Mouse (Mus musculus): ENCODE results near the gene Tub.
A peak's percentile ranks its signal among the peaks of the same experiment; 100 is the strongest.

The Tub gene

DNA sequence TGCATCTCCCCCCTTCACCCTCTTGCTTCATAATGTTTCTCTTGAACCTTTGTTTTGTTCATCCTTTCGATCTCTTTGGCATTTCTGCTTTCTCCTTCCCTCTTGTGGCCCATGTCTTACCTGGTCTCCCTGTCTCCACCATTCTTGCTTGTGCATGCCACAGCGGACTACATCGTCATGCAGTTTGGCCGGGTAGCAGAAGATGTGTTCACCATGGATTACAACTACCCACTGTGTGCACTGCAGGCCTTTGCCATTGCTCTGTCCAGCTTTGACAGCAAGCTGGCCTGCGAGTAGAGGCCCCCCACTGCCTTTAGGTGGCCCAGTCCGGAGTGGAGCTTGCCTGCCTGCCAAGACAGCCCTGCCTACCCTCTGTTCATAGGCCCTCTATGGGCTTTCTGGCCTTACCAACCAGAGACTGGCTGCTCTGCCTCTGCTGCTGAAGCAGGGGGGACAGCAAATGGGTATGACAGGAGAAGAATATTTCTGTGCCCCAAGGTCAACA lies 79.9 kb downstream of the Tub start:
- no peak for DNase-seq (ENCODE audit: low read depth, low spot score)

DNA sequence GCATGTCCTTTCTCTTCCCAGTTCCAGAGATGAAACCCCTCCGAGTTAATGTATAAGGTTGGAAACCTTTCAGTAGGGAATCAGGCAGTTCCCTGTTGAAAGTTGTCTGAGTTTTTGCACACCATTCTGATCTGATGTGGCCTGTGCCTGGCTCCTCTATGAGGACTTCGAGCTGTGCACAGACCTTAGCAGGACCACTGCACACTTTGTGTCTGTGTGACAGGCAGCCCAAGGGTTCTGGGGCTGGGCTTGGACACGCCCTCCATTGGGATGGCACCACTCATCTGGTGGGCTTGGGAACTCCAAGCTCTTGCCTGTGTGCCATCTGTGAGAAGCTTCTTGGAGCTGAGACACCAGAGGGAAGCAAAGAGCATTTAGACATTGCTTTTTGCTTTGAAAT lies 81.2 kb downstream of the Tub start:
- no peak for DNase-seq (ENCODE audit: low read depth, low spot score)

DNA sequence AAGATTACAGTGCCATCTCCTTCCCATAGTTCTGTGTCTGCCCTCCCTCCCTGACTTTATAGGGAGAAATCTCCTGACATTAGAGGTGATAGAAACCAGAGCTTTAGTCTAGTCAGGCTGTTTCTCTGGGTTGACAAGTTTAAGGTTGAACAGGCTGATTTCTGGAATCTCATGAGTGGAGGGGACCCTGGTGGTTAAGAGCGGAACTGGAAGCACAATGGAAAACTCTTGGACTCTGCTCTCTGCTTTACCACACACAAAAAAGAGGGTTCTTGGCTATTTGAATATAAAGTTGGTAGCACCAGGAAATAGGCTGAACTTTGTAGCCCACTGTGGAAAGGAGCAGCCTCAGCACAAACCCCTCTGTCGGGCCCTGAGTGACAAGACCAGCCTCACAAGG lies 81.9 kb downstream of the Tub start:
- DNase-seq (ENCODE audit: low read depth, low spot score) = no peak

DNA sequence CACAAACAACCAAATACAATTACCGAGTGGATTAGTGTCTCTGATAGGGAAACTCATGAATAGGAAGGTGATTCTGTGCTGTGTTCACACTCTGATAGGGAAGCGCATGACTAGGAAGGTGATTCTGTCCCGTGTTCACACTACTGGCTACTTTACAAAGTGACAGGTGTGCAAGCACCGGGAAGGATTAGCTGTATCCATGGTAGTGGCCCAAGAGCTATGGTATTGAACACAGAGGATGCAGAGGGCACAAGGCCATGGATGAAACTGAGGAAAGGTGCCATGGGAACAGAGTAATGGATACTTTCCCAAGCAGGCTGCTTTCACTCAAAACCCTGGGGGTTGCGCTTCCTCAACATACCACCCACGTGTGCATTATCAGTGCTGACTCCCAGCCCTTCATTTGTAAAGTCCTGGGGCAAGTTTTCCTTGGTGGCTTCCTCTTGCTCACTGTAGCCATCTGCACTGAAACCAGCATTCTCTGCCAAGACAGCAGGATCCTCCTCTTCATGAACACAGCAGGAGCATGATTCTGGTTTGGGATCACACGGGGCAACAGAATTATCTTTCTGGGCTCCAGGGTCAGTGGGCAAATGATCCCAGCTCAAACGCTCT lies 88.1 kb downstream of the Tub start:
- no peak for DNase-seq (ENCODE audit: low read depth, low spot score)

DNA sequence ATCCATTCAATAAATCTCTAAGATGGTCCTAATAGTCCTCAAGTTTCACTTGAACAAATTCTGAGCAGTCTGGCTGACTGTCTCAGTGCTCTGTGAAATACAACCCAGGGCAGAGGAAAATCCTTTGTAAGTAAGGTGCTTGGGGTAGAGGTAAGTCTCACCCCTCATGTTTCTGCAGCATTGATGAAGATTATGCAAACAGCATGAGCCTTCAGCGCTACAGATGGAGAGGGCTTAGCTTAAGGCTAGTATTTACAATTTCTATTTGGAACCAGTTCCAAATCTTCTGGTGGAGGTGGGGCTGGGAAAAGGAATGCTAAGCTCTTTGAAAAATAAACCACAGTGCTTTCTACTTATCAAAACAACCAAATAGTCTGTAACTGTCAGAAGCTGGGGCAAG lies 88.8 kb downstream of the Tub start:
- no peak for DNase-seq (ENCODE audit: low read depth, low spot score)

DNA sequence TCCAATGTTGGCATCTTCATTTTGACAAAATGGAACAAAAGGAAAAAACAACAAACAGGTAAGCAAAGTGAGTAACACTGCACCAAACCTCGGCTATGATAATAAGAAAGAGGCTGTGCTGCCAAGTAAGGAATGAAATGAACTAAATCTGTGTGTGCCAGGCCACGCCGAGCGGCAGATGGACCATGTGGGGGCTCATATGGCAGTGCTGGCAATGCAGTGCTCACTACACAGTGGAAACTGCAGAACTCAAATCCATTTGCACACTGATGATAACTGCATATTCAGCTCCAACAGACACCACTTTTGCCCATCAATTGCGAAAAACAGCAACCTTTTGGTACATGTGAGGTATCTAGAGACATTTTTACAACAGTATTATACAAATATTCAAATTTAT lies 89.3 kb downstream of the Tub start:
- no peak for DNase-seq (ENCODE audit: low read depth, low spot score)

DNA sequence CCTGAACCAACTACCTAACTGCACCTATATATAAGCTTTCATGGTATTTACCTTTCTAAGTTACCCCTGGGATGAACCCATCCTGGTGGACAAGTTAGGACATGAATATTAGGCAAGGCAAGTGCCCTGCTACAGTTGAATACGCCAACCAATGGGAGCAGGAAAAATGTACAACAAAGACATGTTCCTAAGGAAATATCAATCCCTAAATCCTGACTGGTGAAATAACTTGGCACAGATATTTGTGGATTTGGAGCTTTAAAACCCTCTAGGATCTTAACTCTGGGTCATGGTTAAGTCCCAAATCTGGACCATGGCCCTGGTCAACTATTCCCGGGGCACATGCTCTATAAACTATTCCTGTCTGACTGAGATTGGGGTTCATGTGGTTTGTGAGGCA lies 95.7 kb downstream of the Tub start:
- DNase-seq (ENCODE audit: low read depth, low spot score) = no peak

DNA sequence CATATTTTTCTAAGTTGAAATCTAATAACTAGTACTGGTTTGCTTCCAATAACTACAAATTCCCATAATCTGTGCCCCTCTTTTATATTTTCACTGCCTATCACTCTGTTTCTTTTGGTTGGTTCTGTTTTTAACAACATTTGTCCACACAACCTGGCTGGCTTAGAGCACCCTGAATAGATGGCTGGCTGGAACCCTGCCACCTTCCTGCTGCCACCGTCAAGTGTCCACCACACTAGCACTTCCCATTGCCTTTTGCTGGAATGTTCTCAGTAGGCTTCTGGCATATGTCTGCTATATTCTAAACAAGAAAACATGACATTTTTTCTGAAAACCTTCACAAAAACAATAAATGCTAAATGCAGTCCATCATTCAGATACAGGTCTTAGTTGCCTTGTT lies 100.7 kb downstream of the Tub start:
- DNase-seq (ENCODE audit: low read depth, low spot score) = no peak

DNA sequence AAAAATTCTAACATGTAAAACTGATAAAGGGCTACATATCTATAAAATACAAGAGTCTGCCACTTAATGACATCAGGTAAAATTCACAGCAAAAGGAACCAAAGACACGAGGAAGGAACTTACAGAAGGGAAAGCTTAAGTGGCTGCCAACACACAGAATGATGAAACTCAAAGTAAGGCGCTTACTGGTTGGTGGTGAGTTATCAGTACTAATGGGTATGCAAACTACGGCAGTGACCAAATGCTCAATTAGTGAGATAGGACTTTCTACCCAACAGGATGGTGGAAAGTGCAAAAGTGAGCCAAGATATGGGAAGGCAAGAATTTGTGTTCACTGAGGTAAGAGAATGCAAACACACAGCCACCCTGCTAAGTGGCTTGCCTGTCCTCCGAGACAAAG lies 109.4 kb downstream of the Tub start:
- DNase-seq (ENCODE audit: low read depth, low spot score) = no peak

DNA sequence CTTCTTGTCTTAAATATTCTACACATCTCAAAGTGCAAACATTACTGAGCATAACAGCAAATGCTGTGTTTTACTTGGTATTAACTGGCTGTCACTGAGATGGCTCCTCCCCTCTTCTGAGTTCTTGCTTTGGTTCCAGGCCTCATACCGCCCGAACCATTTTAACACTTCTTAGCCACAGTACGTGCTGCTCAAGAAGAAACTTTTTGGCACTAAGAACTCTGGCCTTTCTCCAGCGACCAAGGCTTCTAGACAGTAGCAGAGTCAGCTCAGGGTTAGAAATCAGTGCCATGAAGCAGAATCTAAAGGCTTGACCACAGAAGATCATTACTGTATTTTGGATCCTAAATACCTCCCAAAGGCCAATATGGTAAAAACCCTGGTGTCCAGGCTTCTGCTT lies 119.5 kb downstream of the Tub start:
- no peak for DNase-seq (ENCODE audit: low read depth, low spot score)

DNA sequence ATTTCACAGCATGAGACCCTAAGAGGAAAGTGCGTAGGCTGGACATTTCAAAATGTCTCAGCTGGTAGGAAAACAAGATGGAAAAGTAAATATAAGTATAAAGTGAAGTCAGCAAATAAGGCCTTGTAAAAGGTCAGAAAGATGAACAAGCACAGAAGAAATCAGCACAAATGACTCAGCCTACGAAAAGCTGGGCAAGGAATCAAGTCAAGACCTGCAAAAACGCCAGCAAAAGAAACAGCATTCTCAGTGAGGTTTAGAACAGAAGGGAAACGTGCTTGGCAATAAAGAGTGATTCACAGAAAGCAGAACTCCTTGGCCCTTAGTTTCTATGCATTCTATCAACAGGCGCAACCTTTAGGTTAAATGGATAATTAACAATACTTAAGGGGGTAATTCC lies 122.2 kb downstream of the Tub start:
- no peak for DNase-seq (ENCODE audit: low read depth, low spot score)

DNA sequence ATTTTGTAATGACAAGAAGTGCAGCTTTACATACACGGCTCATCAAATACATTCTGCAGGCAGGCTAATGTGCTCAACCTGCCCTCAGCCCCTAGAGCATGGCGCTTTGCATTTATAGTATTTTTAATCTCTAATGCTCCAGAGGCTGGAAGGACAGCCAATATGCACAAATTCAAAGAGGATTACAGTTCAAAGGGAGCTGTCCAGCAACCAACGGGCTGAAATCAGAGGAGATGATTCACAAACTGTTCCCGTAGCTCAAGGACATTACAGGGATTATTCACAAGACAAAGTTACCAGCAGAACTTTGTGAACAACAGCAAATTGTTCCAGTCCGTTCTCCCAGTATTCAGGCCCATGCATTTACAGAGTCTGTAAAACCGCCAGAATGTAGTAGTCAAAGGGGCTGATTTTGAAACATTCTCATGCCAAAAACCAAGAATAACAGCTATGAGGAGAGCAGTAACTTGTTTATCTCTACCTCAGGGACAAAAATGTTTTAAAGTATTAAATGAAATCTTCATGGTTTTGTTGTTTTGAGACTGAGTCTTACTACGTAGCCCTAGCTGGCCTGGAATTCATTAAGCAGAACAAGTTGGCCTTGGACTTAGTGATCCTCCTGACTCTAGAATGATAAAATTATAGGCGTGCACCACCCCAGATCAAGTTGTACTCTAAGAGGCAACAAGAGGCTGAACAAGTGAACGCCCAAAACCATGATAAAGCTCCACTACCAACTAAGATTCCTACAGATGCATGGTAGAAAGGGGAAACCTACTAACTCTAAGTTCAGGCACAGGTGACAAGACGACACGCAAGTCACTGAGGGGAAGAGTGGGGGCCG lies 132.4 kb downstream of the Tub start:
- DNase-seq (ENCODE audit: low read depth, low spot score) = no peak

DNA sequence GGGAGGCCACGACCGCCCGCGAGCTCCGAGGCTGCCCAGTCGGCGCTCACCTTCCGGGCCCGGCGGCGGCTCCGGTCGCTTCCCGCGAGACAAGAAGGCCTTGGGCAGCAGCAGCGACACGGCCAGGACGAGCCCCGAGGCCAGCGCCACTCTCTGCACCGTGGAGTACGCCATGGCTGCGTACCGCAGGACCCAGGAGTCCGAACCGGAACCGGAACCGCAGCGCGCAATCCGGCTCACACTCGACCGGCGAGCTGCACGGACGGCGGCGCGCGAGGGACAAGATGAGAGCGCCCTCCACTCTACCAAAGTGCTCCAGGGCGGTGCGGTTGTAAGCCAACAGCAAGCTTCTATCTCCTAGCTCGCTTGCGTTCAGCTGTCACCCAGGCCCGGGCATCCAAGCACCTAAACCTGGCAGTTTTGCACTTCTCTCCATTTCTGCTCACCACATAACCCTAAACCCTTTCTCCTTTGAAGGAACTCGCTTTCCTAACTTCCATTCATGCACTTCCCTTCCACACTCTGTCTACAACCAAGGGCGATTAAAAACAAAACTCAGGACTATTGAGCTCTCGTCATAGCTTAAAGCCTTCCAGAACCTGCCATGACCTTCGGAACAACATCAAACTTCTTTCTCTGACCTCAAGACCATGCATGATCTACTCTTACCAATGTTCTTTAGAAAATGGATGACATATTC lies 133.1 kb downstream of the Tub start, which contains the start of gene Ric3:
TSS of gene Ric3 (minus strand) at position 219 of the 700 bp plus-strand sequence.
- DNase-seq (ENCODE audit: low read depth, low spot score) = peak; percentile 62

DNA sequence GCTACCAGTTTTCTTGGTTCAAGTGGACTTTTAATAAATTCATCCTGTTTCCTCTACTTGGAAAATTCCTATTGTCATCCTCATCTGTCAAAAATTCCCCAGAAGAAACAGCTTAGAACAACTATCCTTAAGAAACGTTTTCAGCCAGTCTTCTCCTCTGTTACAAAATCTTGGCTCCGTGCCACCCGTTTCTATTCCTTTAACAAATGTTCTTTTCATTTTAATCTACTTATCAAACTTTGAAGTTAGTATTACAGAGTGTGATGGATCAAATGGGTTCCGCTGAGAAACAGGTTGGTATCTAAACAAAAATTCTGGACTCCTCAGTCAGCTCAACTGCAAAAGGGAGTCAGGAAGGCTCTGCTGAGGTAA lies 133.7 kb downstream of the Tub start:
- no peak for DNase-seq (ENCODE audit: low read depth, low spot score)
